Mouse (Mus musculus): ENCODE data around the gene B3gntl1. TPM values are rescaled to one million over a fixed set of nuclear protein-coding genes. Genes with fewer than 3 reads are reported as not detected.
"Not testable (repeated sequence)": the region's sequence is repeated elsewhere in the genome, so short reads cannot be mapped to it uniquely, and the experiment has no call there.

B3gntl1 gene
- total RNA-seq, 4 experiments from 2014 or later, result 6.5 to 8.0 (median 7.0) TPM

- DNase-seq (ENCODE audit: low spot score in 2 of 2), result no peak
Observed at GRCm38 (mm10) chr11:121685491-121686001, 12.6 kb upstream of the B3gntl1 start.

- no peak for DNase-seq (ENCODE audit: low spot score in 2 of 2)
Observed at GRCm38 (mm10) chr11:121683243-121683642, 10.3 kb upstream of the B3gntl1 start.

- no peak for DNase-seq (ENCODE audit: low spot score in 2 of 2)
Observed at GRCm38 (mm10) chr11:121680750-121681149, 7.8 kb upstream of the B3gntl1 start.

GRCm38 (mm10) chr11:121679581-121679980 is 6.6 kb upstream of the B3gntl1 start:
- peak in 1 of 2 experiments; percentile 37 for DNase-seq (ENCODE audit: low spot score in 2 of 2)

GRCm38 (mm10) chr11:121676836-121677235 is 3.9 kb upstream of the B3gntl1 start:
- no peak for DNase-seq (ENCODE audit: low spot score in 2 of 2)

- peak in 1 of 2 experiments; percentile 25 for DNase-seq (ENCODE audit: low spot score in 2 of 2)
Observed at GRCm38 (mm10) chr11:121673629-121674028, 676 bp upstream of the B3gntl1 start.

GRCm38 (mm10) chr11:121672312-121672989 is 502 bp downstream of the B3gntl1 start:
- DNase-seq (ENCODE audit: low spot score in 2 of 2), result no peak

- DNase-seq (ENCODE audit: low spot score in 2 of 2), result no peak
Observed at GRCm38 (mm10) chr11:121670926-121671325, 2.0 kb downstream of the B3gntl1 start.

GRCm38 (mm10) chr11:121668776-121669175 is 4.2 kb downstream of the B3gntl1 start:
- DNase-seq (ENCODE audit: low spot score in 2 of 2), result no peak

GRCm38 (mm10) chr11:121667541-121667940 is 5.4 kb downstream of the B3gntl1 start:
- no peak for DNase-seq (ENCODE audit: low spot score in 2 of 2)

GRCm38 (mm10) chr11:121661116-121661515 is 11.8 kb downstream of the B3gntl1 start:
- DNase-seq (ENCODE audit: low spot score in 2 of 2), result no peak

- not testable (repeated sequence) for DNase-seq (ENCODE audit: low spot score in 2 of 2)
Observed at GRCm38 (mm10) chr11:121660604-121661003, 12.3 kb downstream of the B3gntl1 start.

GRCm38 (mm10) chr11:121658151-121658550 is 14.8 kb downstream of the B3gntl1 start:
- no peak for DNase-seq (ENCODE audit: low spot score in 2 of 2)

- no peak for DNase-seq (ENCODE audit: low spot score in 2 of 2)
Observed at GRCm38 (mm10) chr11:121655807-121656511, 17.0 kb downstream of the B3gntl1 start.

- DNase-seq (ENCODE audit: low spot score in 2 of 2), result no peak
Observed at GRCm38 (mm10) chr11:121655166-121655806, 17.7 kb downstream of the B3gntl1 start.

GRCm38 (mm10) chr11:121654406-121654945 is 18.5 kb downstream of the B3gntl1 start:
- no peak for DNase-seq (ENCODE audit: low spot score in 2 of 2)

- DNase-seq (ENCODE audit: low spot score in 2 of 2), result no peak
Observed at GRCm38 (mm10) chr11:121653631-121654030, 19.3 kb downstream of the B3gntl1 start.

- DNase-seq (ENCODE audit: low spot score in 2 of 2), result no peak
Observed at GRCm38 (mm10) chr11:121652547-121653305, 20.2 kb downstream of the B3gntl1 start.

GRCm38 (mm10) chr11:121651983-121652382 is 21.0 kb downstream of the B3gntl1 start:
- DNase-seq (ENCODE audit: low spot score in 2 of 2), result no peak

- DNase-seq (ENCODE audit: low spot score in 2 of 2), result no peak
Observed at GRCm38 (mm10) chr11:121651556-121651955, 21.4 kb downstream of the B3gntl1 start.

- no peak for DNase-seq (ENCODE audit: low spot score in 2 of 2)
Observed at GRCm38 (mm10) chr11:121650668-121651067, 22.3 kb downstream of the B3gntl1 start.

Measured in left cerebral cortex, adult 8-10 months (tissue).